Mouse (Mus musculus) midbrain, embryonic 14.5 days (tissue): Measurements from ENCODE around the gene Bmp10. TPM values are rescaled to one million over a fixed set of nuclear protein-coding genes. Genes with fewer than 3 reads are reported as not detected.

Experiments used
- ATAC-seq: fragments of 200-750 bp; cut with Nextera tagmentation; 2 replicates; pipeline ENCODE4 v1.8.0; 2017; ENCODE audit warnings: moderate number of reproducible peaks, moderate library complexity; ENCODE audit not compliant: low FRiP score, low TSS enrichment
- DNase-seq: peaks from one replicate; pipeline ENCODE4 v3.0.0-alpha.2; 2015
- H3K27ac ChIP-seq: fragments of 300-500 bp; sonication (generic); replicated peaks from 2 replicates; pipeline ENCODE4 v1.5.1; 2014; ENCODE audit warnings: mild to moderate bottlenecking, low read depth, low read length, moderate library complexity
- H3K27me3 ChIP-seq: fragments of 300-500 bp; sonication (generic); 2 replicates; pipeline ENCODE4 v1.6.1; 2014; ENCODE audit warnings: low read length, control low read depth, mixed read lengths; ENCODE audit not compliant: control insufficient read depth, insufficient read depth
- H3K36me3 ChIP-seq: fragments of 300-500 bp; sonication (generic); 2 replicates; pipeline ENCODE4 v1.6.1; 2014; ENCODE audit warnings: low read length, control low read depth; ENCODE audit not compliant: control insufficient read depth, insufficient read depth
- H3K4me1 ChIP-seq: fragments of 300-500 bp; sonication (generic); 2 replicates; pipeline ENCODE4 v1.6.1; 2014; ENCODE audit warnings: mild to moderate bottlenecking, antibody characterized with exemption, low read length, control low read depth; ENCODE audit not compliant: control insufficient read depth, insufficient read depth
- H3K4me2 ChIP-seq: fragments of 300-500 bp; sonication (generic); 2 replicates; pipeline ENCODE4 v1.6.1; 2014; ENCODE audit warnings: mild to moderate bottlenecking, low read length, moderate library complexity
- H3K4me3 ChIP-seq: fragments of 300-500 bp; sonication (generic); replicated peaks from 2 replicates; pipeline ENCODE4 v1.5.1; 2014; ENCODE audit warnings: low read depth, low read length
- H3K9ac ChIP-seq: fragments of 300-500 bp; sonication (generic); replicated peaks from 2 replicates; pipeline ENCODE4 v1.6.1; 2014; ENCODE audit warnings: mild to moderate bottlenecking, low read length, moderate library complexity
- H3K9me3 ChIP-seq: fragments of 300-500 bp; sonication (generic); 2 replicates; pipeline ENCODE4 v1.6.1; 2016; ENCODE audit warnings: low read length, control low read depth, mixed read lengths; ENCODE audit not compliant: control insufficient read depth
- WGBS: fragments of 180-500 bp; shearing (Covaris S2); extraction: QIAGEN DNeasy Blood & Tissue Kit; methylation state at CpG from one replicate; pipeline ENCODE4 v1.1.7; 2014; 5-methylcytosine and 5-hydroxymethylcytosine counted together
- polyA plus RNA-seq: library from polyadenylated mRNA; unstranded; fragments of >200 nt; fragmentation: Nextera tagmentation; extraction: Ambion mirVana; gene quantifications from 2 replicates; pipeline ENCODE4 v1.2.1, GENCODE M21; 2014

Gene Bmp10
- polyA plus RNA-seq, 1 experiment from 2014 or later = not detected

- 75% methylated on average over 5 of the region's 5 CpGs for whole genome bisulfite sequencing
- Histone ChIP-seq H3K9me3 (no peaks in the 10 kb centered on the region), H3K4me3 (no peak overlapping the region), H3K9ac (no peak overlapping the region), H3K36me3 (no peaks in the 10 kb centered on the region), H3K4me2 (no peak overlapping the region), H3K27me3 (no peaks in the 10 kb centered on the region), H3K27ac (no peak overlapping the region), H3K4me1 (no peaks in the 10 kb centered on the region)
- ATAC-seq (no peak), DNase-seq (no peak)
Observed at GRCm38 (mm10) chr6:87484806-87485205, 56.0 kb downstream of the Bmp10 start.

Other genes with a start within 250 kb of the Bmp10 start
- gene Antxr1, start 93.2 kb upstream of the Bmp10 start, polyA plus RNA-seq = 2.7 and 3.6 TPM in 2 replicates
- gene Gkn1, start 78.1 kb upstream of the Bmp10 start, polyA plus RNA-seq = not detected in 2 replicates
- gene Gkn2, start 55.6 kb upstream of the Bmp10 start, polyA plus RNA-seq = not detected in 2 replicates
- gene Gkn3, start 40.1 kb upstream of the Bmp10 start, polyA plus RNA-seq = 0.27 TPM in 1 of 2 replicates, not detected in the other
- 1.1 and 2.4 TPM in 2 replicates for gene Arhgap25, start 104.3 kb downstream of the Bmp10 start, polyA plus RNA-seq
- gene Prokr1, start 161.7 kb downstream of the Bmp10 start, polyA plus RNA-seq = 1.00 and 1.5 TPM in 2 replicates
- gene Aplf, start 243.2 kb downstream of the Bmp10 start, polyA plus RNA-seq = 6.0 and 8.4 TPM in 2 replicates